Mouse (Mus musculus): ENCODE measurements around the gene Trim30a.
"Not testable (repeated sequence)": the region's sequence is repeated elsewhere in the genome, so short reads cannot be mapped to it uniquely, and the experiment has no call there.

The Trim30a gene

DNA sequence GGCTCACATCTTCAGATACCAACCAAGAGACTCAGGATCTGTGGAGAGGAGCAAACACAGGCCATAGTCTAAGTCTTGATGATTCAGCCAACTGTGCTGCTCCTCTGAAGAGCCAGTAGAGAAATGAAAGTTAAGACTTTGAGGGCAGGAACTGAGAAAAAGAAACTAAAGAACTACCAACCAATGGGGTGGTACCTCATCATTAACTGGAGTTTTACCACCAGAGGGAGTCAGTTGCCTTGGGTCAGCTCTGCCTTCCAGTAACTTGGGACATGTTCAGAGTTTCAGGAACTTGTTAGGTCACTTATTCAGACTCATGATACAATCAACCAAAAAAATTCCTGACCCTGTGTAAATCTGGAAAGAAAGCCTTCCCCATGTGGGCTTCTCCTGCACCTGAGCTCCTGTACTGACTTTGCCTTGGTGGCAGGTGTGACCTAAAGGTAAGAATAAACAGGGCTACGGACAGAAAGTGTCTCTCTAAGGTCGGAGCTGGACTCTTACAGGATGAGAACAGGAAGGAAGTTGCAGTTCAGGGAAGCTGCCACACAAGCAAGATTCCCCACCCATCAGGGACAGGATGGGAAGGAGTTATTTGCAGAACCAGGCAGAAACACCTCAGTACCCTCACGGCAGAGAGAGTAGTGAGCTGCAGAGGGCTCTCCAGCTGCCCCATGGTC lies at the start of gene Trim30a:
Gene Trim30a (minus strand): TSS at position 129 of the 680 bp plus-strand sequence.
- DNase-seq (ENCODE audit: low spot score), result no peak

DNA sequence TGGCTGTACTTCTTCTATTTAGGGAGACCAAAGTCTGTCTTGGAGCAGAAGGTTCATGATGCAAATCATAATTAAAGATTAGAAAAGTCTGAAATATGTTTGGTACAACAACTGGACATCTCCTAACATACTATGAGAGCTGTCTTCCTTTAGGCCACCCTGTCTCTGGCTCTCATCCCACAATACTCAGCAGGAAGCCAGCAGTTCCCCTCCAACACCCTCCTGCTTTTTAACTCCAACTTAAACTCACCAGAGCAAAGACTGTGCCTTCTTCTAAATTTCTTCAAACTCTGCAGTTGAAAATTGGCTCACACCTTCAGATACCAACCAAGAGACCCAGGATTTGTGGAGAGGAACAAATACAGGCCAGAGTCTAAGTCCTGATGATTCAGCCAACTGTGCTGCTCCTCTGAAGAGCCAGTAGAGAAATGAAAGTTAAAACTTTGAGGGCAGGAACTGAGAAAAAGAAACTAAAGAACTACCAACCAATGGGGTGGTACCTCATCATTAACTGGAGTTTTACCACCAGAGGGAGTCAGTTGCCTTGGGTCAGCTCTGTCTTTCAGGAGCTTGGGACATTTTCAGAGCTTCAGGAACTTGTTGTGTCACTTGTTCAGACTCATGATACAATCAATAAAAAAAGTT lies 42.5 kb upstream of the Trim30a start, which contains the start of gene Trim30d:
Gene Trim30d (minus strand): TSS at position 429 of the 645 bp plus-strand sequence.
- DNase-seq (ENCODE audit: low spot score), result not testable (repeated sequence)

DNA sequence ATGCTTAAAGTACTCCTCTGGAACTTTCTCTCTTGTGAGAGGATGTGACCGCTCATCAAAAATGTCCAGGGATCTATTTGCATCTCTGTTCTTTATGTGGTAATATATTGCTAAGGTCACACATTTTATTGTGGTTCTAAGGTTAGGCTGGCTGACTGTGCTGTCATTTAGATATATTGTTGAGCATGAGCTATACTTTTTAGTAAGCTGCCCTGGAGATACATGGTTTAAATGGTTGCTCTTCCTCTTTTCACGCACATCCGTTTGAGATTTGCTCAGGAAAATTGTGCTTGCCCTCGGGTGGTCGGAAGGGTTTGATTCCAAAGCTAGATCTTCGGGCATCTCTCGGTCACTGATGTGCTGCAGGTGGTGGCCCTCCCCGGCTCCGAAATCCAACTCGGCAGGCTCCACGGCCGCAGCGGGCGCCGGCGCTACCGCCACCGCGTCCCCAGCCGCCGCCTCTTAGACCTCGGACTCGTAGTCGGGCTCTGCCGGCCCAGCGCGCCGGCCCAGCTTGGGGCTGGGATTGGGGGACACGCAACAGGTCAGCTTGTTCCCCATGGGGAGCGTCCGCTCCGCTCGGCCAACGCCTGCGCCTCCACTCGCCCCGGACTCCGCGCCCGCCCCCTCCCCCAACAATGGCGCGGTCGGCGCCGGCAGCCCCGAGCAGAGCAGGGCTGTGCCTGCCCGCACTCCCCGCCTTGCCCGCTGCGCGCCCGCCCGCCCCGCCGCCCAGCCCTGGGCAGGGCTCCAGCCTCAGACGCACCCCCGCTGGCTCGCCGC lies 36.8 kb upstream of the Trim30a start:
- peak; percentile 24 for DNase-seq (ENCODE audit: low spot score)

- not testable (repeated sequence) for DNase-seq (ENCODE audit: low spot score)
Measured at GRCm38 (mm10) chr7:104501186-104501585, 36.2 kb upstream of the Trim30a start.

GRCm38 (mm10) chr7:104499464-104499863 lies 34.5 kb upstream of the Trim30a start:
- not testable (repeated sequence) for DNase-seq (ENCODE audit: low spot score)

DNA sequence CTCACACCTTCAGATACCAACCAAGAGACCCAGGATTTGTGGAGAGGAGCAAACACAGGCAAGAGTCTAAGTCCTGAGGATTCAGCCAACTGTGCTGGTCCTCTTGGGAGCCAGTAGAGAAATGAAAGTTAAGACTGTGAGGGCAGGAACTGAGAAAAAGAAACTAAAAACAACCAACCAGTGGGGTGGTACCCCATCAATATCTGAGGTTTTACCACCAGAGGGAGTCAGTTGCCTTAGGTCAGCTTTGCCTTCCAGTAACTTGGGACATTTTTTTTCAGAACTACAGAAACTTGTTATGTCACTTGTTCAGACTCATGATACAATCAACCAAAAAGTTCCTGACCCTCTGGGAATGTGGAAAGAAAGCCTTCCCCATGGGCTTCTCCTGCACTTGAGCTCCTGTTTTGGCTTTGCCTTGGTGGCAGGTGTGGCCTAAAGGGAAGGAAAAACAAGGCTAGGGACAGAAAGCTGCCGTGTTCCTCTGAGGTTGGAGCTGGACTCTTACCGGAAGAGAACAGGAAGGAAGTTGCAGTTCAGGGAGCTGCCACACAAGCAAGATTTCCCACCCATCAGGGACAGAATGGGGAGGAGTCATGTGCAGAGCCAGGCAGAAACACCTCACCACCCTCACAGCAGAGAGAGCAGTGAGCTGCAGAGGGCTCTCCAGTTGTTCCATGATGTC lies 18.9 kb downstream of the Trim30a start:
- DNase-seq (ENCODE audit: low spot score), result no peak

DNA sequence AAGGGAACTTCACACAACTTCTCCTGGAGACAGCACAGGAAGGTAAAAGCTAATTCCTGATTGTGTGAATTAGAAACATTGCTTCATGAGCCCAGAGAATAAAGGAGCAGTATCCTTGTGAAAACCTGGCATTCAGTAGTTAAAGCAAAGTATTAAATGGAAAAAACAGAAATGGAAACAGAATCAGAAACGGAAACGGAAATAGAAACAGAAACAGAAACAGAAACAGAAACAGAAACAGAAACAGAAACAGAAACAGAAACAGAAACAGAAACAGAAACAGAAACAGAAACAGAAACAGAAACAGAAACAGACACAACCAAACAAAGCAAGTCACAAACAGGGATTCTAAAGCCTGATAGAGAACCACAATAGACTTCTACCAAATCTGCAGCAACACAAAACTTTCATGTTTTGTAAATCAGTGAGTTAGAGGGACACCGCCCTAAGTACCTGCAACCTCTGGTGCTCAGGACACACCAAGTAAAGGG lies 60.5 kb downstream of the Trim30a start:
- no peak for DNase-seq (ENCODE audit: low spot score)

- no peak for DNase-seq (ENCODE audit: low spot score)
Measured at GRCm38 (mm10) chr7:104401140-104401539, 63.9 kb downstream of the Trim30a start.

GRCm38 (mm10) chr7:104400698-104401097 lies 64.3 kb downstream of the Trim30a start, which contains the start of gene Trim30c:
Gene Trim30c (minus strand): TSS chr7:104400837.
- no peak for DNase-seq (ENCODE audit: low spot score)

- DNase-seq (ENCODE audit: low spot score), result no peak
Measured at GRCm38 (mm10) chr7:104398492-104398891, 66.5 kb downstream of the Trim30a start.

- no peak for DNase-seq (ENCODE audit: low spot score)
Measured at GRCm38 (mm10) chr7:104369736-104370414, 95.1 kb downstream of the Trim30a start, which contains the start of gene Trim30b. Gene Trim30b (minus strand): TSS chr7:104369884.

DNA sequence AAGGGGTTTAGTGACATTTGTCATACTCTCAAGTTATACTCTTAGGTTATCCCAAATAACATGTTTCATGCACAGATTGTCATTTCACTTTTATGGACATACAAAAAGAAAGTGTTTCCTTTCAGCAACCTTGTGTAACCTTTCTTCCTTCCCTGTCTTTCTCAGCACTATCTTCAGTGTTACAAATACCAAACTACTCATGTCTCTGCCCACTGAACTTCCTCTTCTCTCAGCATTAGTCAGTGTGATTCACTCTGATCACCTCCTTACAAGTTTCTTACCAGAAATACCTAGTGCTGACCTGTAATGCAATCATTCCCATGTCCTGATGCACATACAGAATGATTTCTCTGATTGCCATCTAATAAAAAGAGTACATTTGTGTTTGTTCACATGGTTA lies 98.7 kb downstream of the Trim30a start:
- no peak for DNase-seq (ENCODE audit: low spot score)

Measured in ovary, postnatal 36 days (tissue).